Mouse (Mus musculus): ENCODE data around the gene Nmur1. TPM values are rescaled to one million over a fixed set of nuclear protein-coding genes. Genes with fewer than 3 reads are reported as not detected.
A peak's percentile ranks its signal among the peaks of the same experiment; 100 is the strongest.

Nmur1 gene
- total RNA-seq, 2 experiments from 2014 or later, result not detected

DNA sequence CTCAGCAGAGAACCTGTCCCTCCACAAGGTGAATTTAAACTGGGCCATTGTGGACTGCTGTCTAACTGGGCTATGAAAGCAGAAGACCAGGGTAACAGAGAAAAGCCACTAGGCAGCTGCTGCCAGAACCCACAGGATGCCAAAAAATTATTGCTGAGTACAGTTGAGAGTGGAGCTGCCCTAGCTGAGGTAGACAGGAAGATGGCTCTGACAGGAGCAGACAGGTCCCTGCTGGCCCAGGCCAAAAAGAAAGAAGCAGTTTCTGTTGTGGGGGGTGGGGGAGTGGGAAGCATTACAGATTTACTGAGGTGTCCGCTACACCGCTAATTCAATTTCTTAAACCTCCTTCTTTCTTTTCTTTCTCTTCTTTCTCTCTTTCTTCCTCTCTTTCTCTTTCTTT lies 16.6 kb downstream of the Nmur1 start:
- DNase-seq, result no peak

DNA sequence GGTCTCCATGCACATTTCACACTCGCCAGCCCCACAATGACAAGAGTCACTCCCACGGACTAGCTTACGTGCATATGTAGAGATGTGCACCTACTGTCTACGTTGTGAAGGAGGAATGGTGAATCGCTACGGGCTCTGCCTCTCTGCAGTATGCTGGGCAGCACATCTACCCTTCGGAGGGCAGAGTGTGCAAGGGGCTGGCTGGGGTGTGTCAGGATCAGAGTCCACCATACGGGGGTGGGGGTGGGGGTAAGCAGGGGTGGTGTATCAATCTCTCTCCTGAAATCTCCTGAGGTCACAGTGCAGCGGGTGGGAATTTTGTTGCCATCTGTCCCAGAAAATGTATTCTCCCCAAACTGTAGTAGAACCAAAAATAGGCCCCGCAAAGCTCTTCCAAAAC lies 17.5 kb downstream of the Nmur1 start:
- no peak for DNase-seq

DNA sequence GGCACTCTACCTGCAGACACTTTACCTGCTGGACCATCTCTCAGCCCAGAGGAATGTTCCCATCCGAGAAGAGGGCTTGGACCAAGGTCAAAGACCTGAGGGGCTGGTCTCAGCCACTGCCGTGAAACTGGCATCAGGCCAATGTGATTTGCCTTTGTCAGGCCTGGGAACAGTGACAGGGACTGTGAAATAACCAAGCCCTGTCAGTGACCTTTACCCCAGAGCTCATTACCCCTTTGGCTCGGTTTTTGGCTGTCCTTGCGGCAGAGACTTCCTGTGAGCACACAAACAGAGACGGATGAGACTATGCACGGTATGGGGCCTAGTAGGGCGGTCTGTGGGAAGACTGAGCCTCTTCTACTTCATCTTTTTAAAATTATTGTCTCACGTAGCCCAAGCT lies 19.1 kb downstream of the Nmur1 start:
- peak; percentile 65 for DNase-seq

GRCm38 (mm10) chr1:86406313-86406712 lies 19.7 kb downstream of the Nmur1 start:
- DNase-seq, result no peak

GRCm38 (mm10) chr1:86404834-86405233 lies 21.2 kb downstream of the Nmur1 start:
- DNase-seq, result no peak

- no peak for DNase-seq
Observed at GRCm38 (mm10) chr1:86400096-86400754, 25.8 kb downstream of the Nmur1 start.

GRCm38 (mm10) chr1:86399322-86399721 lies 26.7 kb downstream of the Nmur1 start:
- no peak for DNase-seq

GRCm38 (mm10) chr1:86398222-86398621 lies 27.8 kb downstream of the Nmur1 start:
- no peak for DNase-seq

- DNase-seq, result no peak
Observed at GRCm38 (mm10) chr1:86397621-86398020, 28.4 kb downstream of the Nmur1 start.

DNA sequence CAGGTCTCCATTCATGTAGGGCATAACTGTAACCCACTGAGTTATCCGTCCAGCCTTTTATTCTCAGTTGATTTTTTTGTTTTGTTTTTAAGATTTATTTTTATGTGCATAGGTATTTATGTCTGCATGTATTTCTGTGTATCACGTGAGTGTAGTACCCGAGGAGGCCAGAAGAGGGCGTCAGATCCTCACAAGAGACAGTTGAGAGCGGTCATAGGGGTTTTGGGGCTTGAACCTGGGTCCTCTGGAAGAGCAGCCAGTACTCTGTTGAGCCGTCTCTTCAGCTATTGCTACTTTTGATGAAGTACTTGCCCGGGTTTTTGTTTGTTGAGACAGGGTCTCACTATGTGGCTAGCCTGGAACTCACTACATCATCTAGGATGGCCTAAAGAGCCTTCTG lies 30.1 kb downstream of the Nmur1 start:
- no peak for DNase-seq

DNA sequence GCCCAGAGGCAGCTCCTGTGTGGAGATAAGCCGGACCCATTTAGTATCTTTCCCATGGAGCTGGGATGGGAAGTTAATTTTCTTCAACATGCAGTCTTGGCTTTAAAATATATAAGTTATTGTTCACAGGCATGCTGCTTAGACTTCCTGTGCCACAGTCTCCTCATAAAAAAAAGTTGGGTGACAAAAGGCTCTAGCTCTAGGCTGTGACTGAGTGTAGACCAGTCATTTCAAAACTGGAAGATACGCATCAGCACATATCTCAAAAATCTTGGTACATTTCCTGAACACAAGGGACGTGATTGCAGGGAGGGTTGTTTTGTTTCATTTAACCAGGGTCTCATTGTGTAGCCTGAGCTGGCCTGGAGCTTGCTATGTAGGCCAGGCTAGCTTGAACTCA lies 31.8 kb downstream of the Nmur1 start:
- DNase-seq, result no peak

DNA sequence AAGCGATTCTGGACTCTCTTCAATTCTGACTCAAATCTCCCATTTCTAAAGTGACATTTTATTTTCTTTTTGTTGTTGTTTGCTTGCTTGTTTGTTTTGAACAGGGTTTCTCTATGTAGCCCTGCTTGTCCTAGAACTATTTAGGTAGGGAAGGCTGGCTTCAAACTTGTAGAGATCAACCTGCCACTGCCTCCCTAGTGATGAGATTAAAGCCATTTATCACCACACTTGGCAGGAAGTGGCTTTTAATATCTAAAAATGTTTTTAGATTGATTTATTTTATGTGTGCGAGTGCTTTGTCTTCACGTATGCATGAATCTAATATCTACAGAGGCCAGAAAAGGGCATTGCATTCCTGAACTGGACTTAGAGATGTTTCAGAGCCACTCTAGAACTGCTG lies 32.8 kb downstream of the Nmur1 start:
- no peak for DNase-seq

DNA sequence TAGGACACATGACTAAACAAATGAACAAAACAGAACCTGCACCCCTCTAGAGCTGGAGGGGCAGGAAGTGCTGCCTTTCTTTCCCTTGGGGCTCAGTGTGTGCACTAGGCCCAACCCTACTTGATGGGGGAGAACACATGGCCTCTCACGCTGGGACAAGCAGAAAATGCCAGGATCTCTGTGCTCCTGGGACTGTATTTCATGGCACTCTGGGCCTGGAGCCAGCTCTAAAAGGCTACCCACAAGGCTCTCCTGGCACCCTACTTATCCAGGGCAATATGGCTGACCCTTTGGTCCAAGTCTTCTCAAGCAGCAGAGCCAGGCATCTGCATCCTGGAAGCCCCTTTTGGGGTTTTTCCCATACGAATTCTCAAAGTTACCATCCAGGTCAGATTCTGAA lies 34.6 kb downstream of the Nmur1 start:
- DNase-seq, result peak; percentile 64

GRCm38 (mm10) chr1:86389230-86389629 lies 36.8 kb downstream of the Nmur1 start:
- DNase-seq, result peak; percentile 85

- DNase-seq, result peak; percentile 85
Observed at GRCm38 (mm10) chr1:86381027-86381426, 45.0 kb downstream of the Nmur1 start.

DNA sequence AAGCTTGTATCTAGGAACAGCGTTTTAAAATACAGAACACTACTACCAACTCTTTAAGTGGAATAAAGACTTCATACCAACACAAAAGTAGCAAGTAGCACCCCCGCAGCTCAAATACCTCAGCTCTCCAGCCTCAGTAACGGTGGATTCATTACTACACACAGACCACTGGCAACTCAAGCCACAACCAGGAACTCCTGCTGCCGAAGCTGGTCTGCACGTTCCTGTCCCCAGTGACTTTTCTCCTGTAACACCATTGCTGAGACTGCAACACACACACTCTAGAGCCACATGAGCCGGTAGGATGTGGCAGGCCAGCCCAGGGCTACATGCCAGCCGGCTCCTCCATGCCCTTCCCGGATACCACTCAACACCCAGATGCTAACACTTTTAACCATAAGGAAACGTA lies 46.9 kb downstream of the Nmur1 start:
- no peak for DNase-seq

DNA sequence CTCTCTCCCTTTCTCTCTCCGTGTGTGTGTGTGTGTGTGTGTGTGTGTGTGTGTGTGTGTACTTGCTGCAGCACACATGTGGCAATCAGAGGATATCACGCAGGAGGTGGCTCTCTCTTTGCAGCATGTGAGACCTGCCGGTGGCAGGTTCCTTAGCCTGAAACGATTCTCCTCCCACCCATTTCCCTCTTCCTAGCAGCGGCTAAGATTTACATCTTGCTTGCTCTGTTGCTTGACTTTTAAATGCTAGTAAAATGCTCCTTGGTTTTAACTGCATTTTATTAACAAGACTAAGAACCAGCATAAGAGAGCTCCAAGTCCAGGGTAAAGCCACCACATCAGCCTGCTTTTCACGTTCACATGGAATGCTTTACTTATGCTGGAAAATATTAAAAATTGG lies 47.4 kb downstream of the Nmur1 start:
- DNase-seq, result no peak

DNA sequence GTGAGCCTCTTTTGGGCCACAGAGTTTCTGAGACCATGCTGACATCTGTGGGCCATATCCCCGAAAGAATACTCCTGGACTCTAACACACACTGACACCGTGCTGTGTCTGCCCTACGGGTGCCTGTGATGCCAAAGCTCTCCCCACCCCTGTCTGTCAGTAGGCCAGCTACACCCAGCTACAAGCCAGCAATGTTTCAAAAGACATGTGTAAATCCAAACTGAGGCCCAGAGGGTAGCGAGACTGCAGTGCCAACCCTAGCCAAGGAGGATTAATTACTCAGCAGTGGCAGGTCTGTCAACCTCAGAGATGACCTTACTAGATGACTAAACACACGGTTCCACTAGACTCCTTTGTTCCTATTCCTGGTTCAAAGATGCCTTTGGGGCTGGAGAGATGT lies 49.7 kb downstream of the Nmur1 start:
- DNase-seq, result peak; percentile 64

GRCm38 (mm10) chr1:86371997-86372396 lies 54.0 kb downstream of the Nmur1 start:
- peak; percentile 79 for DNase-seq

GRCm38 (mm10) chr1:86368086-86368485 lies 57.9 kb downstream of the Nmur1 start:
- DNase-seq, result no peak

DNA sequence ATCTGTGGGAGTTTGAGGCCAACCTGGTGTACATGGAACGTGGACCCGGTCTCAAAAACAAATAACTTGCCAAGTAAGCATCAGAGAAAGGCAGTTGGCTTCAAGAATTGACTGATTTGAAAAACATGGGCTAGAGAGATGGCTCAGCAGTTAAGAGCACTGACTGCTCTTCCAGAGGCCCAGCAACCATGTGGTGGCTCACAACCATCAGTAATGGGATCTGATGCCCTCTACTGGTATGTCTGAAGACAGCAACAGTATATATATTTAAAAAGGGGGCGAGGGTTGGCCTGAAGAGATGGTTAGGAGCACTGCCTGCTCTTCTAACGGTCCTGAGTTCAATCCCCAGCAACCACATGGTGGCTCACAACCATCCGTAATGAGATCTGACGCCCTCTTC lies 62.4 kb downstream of the Nmur1 start:
- no peak for DNase-seq

DNA sequence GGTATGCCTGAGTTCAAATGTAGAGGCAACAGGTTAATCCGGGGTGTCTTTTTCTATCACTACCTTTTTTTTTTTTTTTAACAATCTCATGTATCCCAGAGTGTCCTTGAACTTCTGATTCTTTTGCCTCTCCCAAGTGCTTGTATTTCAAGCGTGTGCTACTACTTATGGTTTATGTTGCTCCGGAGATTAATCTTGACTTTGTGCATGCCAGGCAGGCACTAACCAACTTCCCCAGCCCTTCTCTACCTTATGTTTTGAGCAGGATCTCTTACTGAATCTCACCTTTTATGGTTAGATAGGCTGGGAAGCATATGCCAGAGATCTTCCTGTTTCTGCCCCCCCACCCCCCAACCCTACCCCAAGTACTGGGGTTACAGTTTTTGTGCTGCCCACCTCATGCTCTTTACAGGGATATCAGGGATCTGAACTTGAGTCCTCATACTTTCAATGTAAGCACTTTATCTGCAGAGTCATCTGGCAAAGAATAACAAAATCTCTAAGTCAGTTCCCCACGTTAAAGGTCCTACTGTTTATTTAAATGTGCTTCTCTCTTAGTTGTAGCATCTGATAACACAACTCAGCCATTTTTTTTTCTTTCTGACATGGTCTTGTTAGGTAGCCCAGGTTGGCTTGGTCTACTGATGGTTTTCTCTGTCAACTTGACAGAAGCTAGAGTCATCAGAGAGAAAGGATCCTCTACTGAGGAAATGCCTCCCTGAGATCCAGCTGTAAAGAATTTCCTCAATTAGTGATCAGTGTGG lies 64.0 kb downstream of the Nmur1 start:
- DNase-seq, result no peak

DNA sequence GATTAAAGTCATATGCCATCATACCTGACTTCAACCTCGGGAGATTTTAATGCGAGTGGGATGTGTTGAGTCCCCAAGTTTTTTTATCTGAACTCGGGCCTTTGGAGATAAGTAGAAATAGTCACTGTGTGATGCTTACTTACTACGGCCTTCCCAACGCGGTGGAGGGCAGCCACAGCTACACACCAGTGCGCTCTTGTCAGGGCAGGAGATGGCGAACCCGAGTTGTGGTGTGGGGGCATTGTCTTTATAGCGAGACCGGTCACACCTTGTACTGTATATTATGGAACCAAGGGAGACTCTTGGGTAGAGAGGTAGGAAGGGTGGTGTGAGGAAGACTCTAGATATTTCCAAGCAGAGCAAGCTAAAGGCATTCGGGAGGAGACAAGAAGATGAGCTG lies 65.6 kb downstream of the Nmur1 start:
- DNase-seq, result no peak

- DNase-seq, result no peak
Observed at GRCm38 (mm10) chr1:86359798-86360179, 66.2 kb downstream of the Nmur1 start.

All from adrenal gland, postnatal 10 days (tissue).